In genomic region chr14:121391927-121392326, GRCm38 (mm10) we compare ENCODE assay signal across 8 mouse cellular contexts. TPM values are rescaled to one million over a fixed set of nuclear protein-coding genes. Genes with fewer than 3 reads are reported as not detected.
A peak's percentile ranks its signal among the peaks of the same experiment; 100 is the strongest.
DNase-seq lines count a peak whose midpoint lies in the region; ATAC-seq and TF ChIP-seq lines count a peak whose summit lies in the region.
"Had no signal": no experiment of that assay in that cellular context is flagged by ENCODE, and none has a peak within 500 bp of the region (broad histone marks: within the 10 kb centered on the region; RNA-seq: fewer than 3 reads in every experiment).

No protein-coding gene starts in this region.

- H3K27ac ChIP-seq in liver, adult 2 months (replicated peaks; ENCODE audit: insufficient read depth, low read depth, low read length) = no peak overlapping the region
- H3K27ac ChIP-seq in liver, embryonic 11.5 days (ENCODE audit: low read depth, low read length) = no peak overlapping the region
- peak overlapping the region; percentile 84 for H3K27ac ChIP-seq in heart, embryonic 16.5 days (ENCODE audit: low read length)

- H3K4me3 ChIP-seq in liver, adult 2 months (ENCODE audit: insufficient read depth, low read depth, low read length) = no peak overlapping the region
- H3K4me3 ChIP-seq in liver, embryonic 11.5 days (ENCODE audit: low read depth, low read length) = no peak overlapping the region
- no peak overlapping the region for H3K4me3 ChIP-seq in heart, embryonic 16.5 days (ENCODE audit: low read length)

- H3K79me2 ChIP-seq in liver, adult 2 months (ENCODE audit: control insufficient read depth, insufficient read depth, low read length) = no peaks in the 10 kb centered on the region

- no peak for TF ChIP-seq POLR2A in liver, adult 2 months (IDR thresholded peaks at IDR 0.05; ENCODE audit: extremely low read depth, insufficient read depth, low read length)

- WGBS in liver, adult 2 months = 19% methylated on average over 5 of the region's 5 CpGs
- 82% methylated on average over 5 of the region's 5 CpGs for WGBS in liver, embryonic 11.5 days
- 60% methylated on average over 5 of the region's 5 CpGs for WGBS in heart, embryonic 16.5 days

- H3K27me3 ChIP-seq in liver, adult 2 months (ENCODE audit: control insufficient read depth, insufficient read depth, low read length) = no peaks in the 10 kb centered on the region
- H3K27me3 ChIP-seq in liver, embryonic 11.5 days (replicated peaks; ENCODE audit: control insufficient read depth, insufficient read depth, low read length) = no peaks in the 10 kb centered on the region
- no peaks in the 10 kb centered on the region for H3K27me3 ChIP-seq in heart, embryonic 16.5 days (ENCODE audit: control insufficient read depth, insufficient read depth, low read length)

- H3K9ac ChIP-seq in liver, adult 2 months (ENCODE audit: low read depth, low read length) = no peak overlapping the region
- H3K9ac ChIP-seq in liver, embryonic 11.5 days (ENCODE audit: low read depth, low read length) = no peak overlapping the region
- no peak overlapping the region for H3K9ac ChIP-seq in heart, embryonic 16.5 days (ENCODE audit: low read length)
- H3K9ac ChIP-seq: lung, embryonic 14.5 days had no signal

- no peaks in the 10 kb centered on the region for H3K9me3 ChIP-seq in liver, embryonic 11.5 days (ENCODE audit: control insufficient read depth, low read length)
- no peaks in the 10 kb centered on the region for H3K9me3 ChIP-seq in heart, embryonic 16.5 days (replicated peaks; ENCODE audit: control insufficient read depth, low read length)

- DNase-seq in liver, adult 2 months (ENCODE audit: extremely low read depth, low read depth, low spot score) = peak; percentile 92
- DNase-seq in liver, embryonic 11.5 days (ENCODE audit: low spot score) = no peak
- peak; percentile 59 for DNase-seq in adrenal gland, postnatal 25 days
- peak; percentile 43 to 61 for DNase-seq in lung, postnatal 4 days
- DNase-seq in layer of hippocampus, adult 9-11 months = no peak
- DNase-seq in MN1 (ENCODE audit: low spot score) = no peak
- DNase-seq: lung, embryonic 14.5 days had no signal

- no peak for ATAC-seq in liver, embryonic 11.5 days (replicated peaks; ENCODE audit: low FRiP score)
- peak; percentile 83 for ATAC-seq in heart, embryonic 16.5 days (replicated peaks; ENCODE audit: extremely low read depth, insufficient read depth, low FRiP score)

- no peaks in the 10 kb centered on the region for H3K36me3 ChIP-seq in liver, adult 2 months (ENCODE audit: control insufficient read depth, insufficient read depth, low read length)
- no peaks in the 10 kb centered on the region for H3K36me3 ChIP-seq in liver, embryonic 11.5 days (ENCODE audit: control insufficient read depth, insufficient read depth, low read length)
- no peaks in the 10 kb centered on the region for H3K36me3 ChIP-seq in heart, embryonic 16.5 days (ENCODE audit: control insufficient read depth, insufficient read depth)

- TF ChIP-seq CTCF in liver, adult 2 months (IDR thresholded peaks at IDR 0.05; ENCODE audit: low read depth, low read length) = no peak

- peaks cover 3% of the 10 kb centered on the region for H3K4me1 ChIP-seq in liver, adult 2 months (ENCODE audit: control insufficient read depth, insufficient read depth, low read length)
- no peaks in the 10 kb centered on the region for H3K4me1 ChIP-seq in liver, embryonic 11.5 days (replicated peaks; ENCODE audit: control insufficient read depth, insufficient read depth, low read length)
- H3K4me1 ChIP-seq in heart, embryonic 16.5 days (ENCODE audit: control insufficient read depth, insufficient read depth, low read length) = peaks cover 20% of the 10 kb centered on the region

- H3K4me2 ChIP-seq in liver, embryonic 11.5 days = no peak overlapping the region
- H3K4me2 ChIP-seq in heart, embryonic 16.5 days (ENCODE audit: low read depth, low read length) = no peak overlapping the region
- H3K4me2 ChIP-seq: lung, embryonic 14.5 days had no signal

RNA-seq across cellular contexts. Expression of gene Stk24, which starts 12.1 kb away (rescaled TPM):
- 10.1 and 12.6 TPM in 2 replicates for total RNA-seq in liver, adult 2 months (2014; rRNA removed)
- polyA plus RNA-seq in liver, adult 2 months (2012; rRNA removed) = 8.6 and 9.3 TPM in 2 replicates
- polyA plus RNA-seq in liver, embryonic 11.5 days (2014; fragmentation: Nextera tagmentation; extraction: Ambion mirVana) = 51.3 and 58.2 TPM in 2 replicates
- total RNA-seq in adrenal gland, postnatal 25 days (2021) = 110 and 127 TPM in 2 replicates
- 36.6 and 38.6 TPM in 2 replicates for polyA plus RNA-seq in heart, embryonic 16.5 days (2015; fragmentation: Nextera tagmentation; extraction: Ambion mirVana)

Comparison
In these comparisons a context has a peak if more than half of its experiments do, and no peak if none do; other contexts are left out.
1. DNase-seq: peak in liver, adult 2 months (single experiment), adrenal gland, postnatal 25 days (single experiment) and lung, postnatal 4 days (2 of 2); none in liver, embryonic 11.5 days (single experiment), layer of hippocampus, adult 9-11 months (single experiment) and MN1 (single experiment).